Mouse (Mus musculus): ENCODE data around the gene Swi5.

Gene Swi5

GRCm38 (mm10) chr2:32259657-32260417, 28.0 kb downstream of the Swi5 start, which contains the start of gene Uck1:
TSS of gene Uck1 (minus strand) at chr2:32260159.
- DNase-seq (ENCODE audit: low spot score), result peak; percentile 66

GRCm38 (mm10) chr2:32258887-32259533, 28.9 kb downstream of the Swi5 start:
- no peak for DNase-seq (ENCODE audit: low spot score)

GRCm38 (mm10) chr2:32256273-32256672, 31.6 kb downstream of the Swi5 start:
- no peak for DNase-seq (ENCODE audit: low spot score)

GRCm38 (mm10) chr2:32254563-32254962, 33.3 kb downstream of the Swi5 start:
- DNase-seq (ENCODE audit: low spot score), result no peak

- no peak for DNase-seq (ENCODE audit: low spot score)
Measured at GRCm38 (mm10) chr2:32253352-32253751, 34.5 kb downstream of the Swi5 start.

- no peak for DNase-seq (ENCODE audit: low spot score)
Measured at GRCm38 (mm10) chr2:32252658-32253057, 35.2 kb downstream of the Swi5 start.

- DNase-seq (ENCODE audit: low spot score), result no peak
Measured at GRCm38 (mm10) chr2:32251791-32252527, 35.9 kb downstream of the Swi5 start.

- no peak for DNase-seq (ENCODE audit: low spot score)
Measured at GRCm38 (mm10) chr2:32248377-32249361, 39.2 kb downstream of the Swi5 start.

- no peak for DNase-seq (ENCODE audit: low spot score)
Measured at GRCm38 (mm10) chr2:32246741-32247140, 41.1 kb downstream of the Swi5 start.

- DNase-seq (ENCODE audit: low spot score), result no peak
Measured at GRCm38 (mm10) chr2:32242986-32243385, 44.9 kb downstream of the Swi5 start.

- no peak for DNase-seq (ENCODE audit: low spot score)
Measured at GRCm38 (mm10) chr2:32240591-32240990, 47.3 kb downstream of the Swi5 start.

- DNase-seq (ENCODE audit: low spot score), result no peak
Measured at GRCm38 (mm10) chr2:32238708-32239435, 49.0 kb downstream of the Swi5 start.

GRCm38 (mm10) chr2:32237571-32237970, 50.3 kb downstream of the Swi5 start:
- DNase-seq (ENCODE audit: low spot score), result no peak

GRCm38 (mm10) chr2:32236760-32237487, 51.0 kb downstream of the Swi5 start:
- DNase-seq (ENCODE audit: low spot score), result no peak

GRCm38 (mm10) chr2:32235886-32236759, 51.8 kb downstream of the Swi5 start, which contains the start of gene Pomt1:
TSS of gene Pomt1 (plus strand) at chr2:32236590.
- DNase-seq (ENCODE audit: low spot score), result peak; percentile 80

- no peak for DNase-seq (ENCODE audit: low spot score)
Measured at GRCm38 (mm10) chr2:32235433-32235832, 52.4 kb downstream of the Swi5 start.

All from ovary, postnatal 10 days (tissue).